Mouse (Mus musculus): ENCODE measurements around the gene Armc2.
A peak's percentile ranks its signal among the peaks of the same experiment; 100 is the strongest.

The Armc2 gene

GRCm38 (mm10) chr10:41907473-41907872, 110.8 kb downstream of the Armc2 start:
- no peak for DNase-seq (ENCODE audit: low read depth)

- DNase-seq (ENCODE audit: low read depth): no peak
Observed at GRCm38 (mm10) chr10:41901864-41902263, 116.4 kb downstream of the Armc2 start.

- DNase-seq (ENCODE audit: low read depth): no peak
Observed at GRCm38 (mm10) chr10:41901456-41901855, 116.8 kb downstream of the Armc2 start.

GRCm38 (mm10) chr10:41896865-41897264, 121.4 kb downstream of the Armc2 start:
- no peak for DNase-seq (ENCODE audit: low read depth)

- no peak for DNase-seq (ENCODE audit: low read depth)
Observed at GRCm38 (mm10) chr10:41896425-41896824, 121.8 kb downstream of the Armc2 start.

- peak; percentile 88 for DNase-seq (ENCODE audit: low read depth)
Observed at GRCm38 (mm10) chr10:41893433-41894411, 124.5 kb downstream of the Armc2 start.

- no peak for DNase-seq (ENCODE audit: low read depth)
Observed at GRCm38 (mm10) chr10:41891312-41891711, 126.9 kb downstream of the Armc2 start.

GRCm38 (mm10) chr10:41890537-41890936, 127.7 kb downstream of the Armc2 start:
- no peak for DNase-seq (ENCODE audit: low read depth)

GRCm38 (mm10) chr10:41889566-41889965, 128.7 kb downstream of the Armc2 start:
- no peak for DNase-seq (ENCODE audit: low read depth)

GRCm38 (mm10) chr10:41888365-41888941, 129.8 kb downstream of the Armc2 start:
- DNase-seq (ENCODE audit: low read depth): peak; percentile 54

GRCm38 (mm10) chr10:41887080-41887821, 131.0 kb downstream of the Armc2 start:
- DNase-seq (ENCODE audit: low read depth): peak; percentile 98

- DNase-seq (ENCODE audit: low read depth): no peak
Observed at GRCm38 (mm10) chr10:41883741-41884575, 134.3 kb downstream of the Armc2 start.

GRCm38 (mm10) chr10:41881438-41881837, 136.8 kb downstream of the Armc2 start:
- no peak for DNase-seq (ENCODE audit: low read depth)

- no peak for DNase-seq (ENCODE audit: low read depth)
Observed at GRCm38 (mm10) chr10:41880777-41881176, 137.5 kb downstream of the Armc2 start.

GRCm38 (mm10) chr10:41880206-41880605, 138.0 kb downstream of the Armc2 start:
- no peak for DNase-seq (ENCODE audit: low read depth)

GRCm38 (mm10) chr10:41879675-41880074, 138.6 kb downstream of the Armc2 start:
- DNase-seq (ENCODE audit: low read depth): no peak

- no peak for DNase-seq (ENCODE audit: low read depth)
Observed at GRCm38 (mm10) chr10:41878344-41878743, 139.9 kb downstream of the Armc2 start.

GRCm38 (mm10) chr10:41875624-41876023, 142.6 kb downstream of the Armc2 start:
- no peak for DNase-seq (ENCODE audit: low read depth)

- no peak for DNase-seq (ENCODE audit: low read depth)
Observed at GRCm38 (mm10) chr10:41871564-41871963, 146.7 kb downstream of the Armc2 start.

GRCm38 (mm10) chr10:41870101-41870500, 148.1 kb downstream of the Armc2 start:
- no peak for DNase-seq (ENCODE audit: low read depth)

GRCm38 (mm10) chr10:41867956-41868355, 150.3 kb downstream of the Armc2 start:
- no peak for DNase-seq (ENCODE audit: low read depth)

- DNase-seq (ENCODE audit: low read depth): no peak
Observed at GRCm38 (mm10) chr10:41866838-41867154, 151.4 kb downstream of the Armc2 start.

Measured in NIH3T3 (cell line).